Mouse (Mus musculus) liver, embryonic 12.5 days (tissue): ENCODE data around the gene Arhgap1. TPM values are rescaled to one million over a fixed set of nuclear protein-coding genes. Genes with fewer than 3 reads are reported as not detected.
"Not testable (repeated sequence)": the region's sequence is repeated elsewhere in the genome, so short reads cannot be mapped to it uniquely, and the experiment has no call there.

Source experiments
- ATAC-seq: fragments of 200-750 bp; cut with Nextera tagmentation; 2 replicates; pipeline ENCODE4 v1.8.0; 2017; ENCODE audit warnings: moderate number of reproducible peaks, mild to moderate bottlenecking, moderate library complexity
- H3K27ac ChIP-seq: fragments of 300-500 bp; sonication (generic); 2 replicates; pipeline ENCODE4 v1.5.1; 2016; ENCODE audit warnings: mild to moderate bottlenecking
- H3K27me3 ChIP-seq: fragments of 300-500 bp; sonication (generic); replicated peaks from 2 replicates; pipeline ENCODE4 v1.6.1; 2016; ENCODE audit warnings: mild to moderate bottlenecking, moderate library complexity
- H3K36me3 ChIP-seq: fragments of 300-500 bp; sonication (generic); 2 replicates; pipeline ENCODE4 v1.6.1; 2016; ENCODE audit warnings: mild to moderate bottlenecking, moderate library complexity
- H3K4me1 ChIP-seq: fragments of 300-500 bp; sonication (generic); 2 replicates; pipeline ENCODE4 v1.6.1; 2016
- H3K4me2 ChIP-seq: fragments of 300-500 bp; sonication (generic); 2 replicates; pipeline ENCODE4 v1.6.1; 2016; ENCODE audit warnings: mild to moderate bottlenecking, moderate library complexity
- H3K4me3 ChIP-seq: fragments of 300-500 bp; sonication (generic); 2 replicates; pipeline ENCODE4 v1.5.1; 2016; ENCODE audit warnings: mild to moderate bottlenecking, moderate library complexity
- H3K9ac ChIP-seq: fragments of 300-500 bp; sonication (generic); 2 replicates; pipeline ENCODE4 v1.6.1; 2016; ENCODE audit warnings: mild to moderate bottlenecking, moderate library complexity
- H3K9me3 ChIP-seq: fragments of 300-500 bp; sonication (generic); replicated peaks from 2 replicates; pipeline ENCODE4 v1.6.1; 2016; ENCODE audit warnings: mild to moderate bottlenecking, moderate library complexity
- WGBS: fragments of 180-500 bp; shearing (Covaris S2); methylation state at CpG from one replicate; pipeline ENCODE4 v1.1.7; 2016; ENCODE audit not compliant: insufficient replicate concordance; 5-methylcytosine and 5-hydroxymethylcytosine counted together
- polyA plus RNA-seq: library from polyadenylated mRNA; unstranded; fragments of >200 nt; fragmentation: Nextera tagmentation; extraction: Ambion mirVana; gene quantifications from 2 replicates; pipeline ENCODE4 v1.2.1, GENCODE M21; 2016

Arhgap1 gene
- polyA plus RNA-seq: 59.8 and 66.1 TPM in 2 replicates

- H3K9ac ChIP-seq: peak within 1 kb of the TSS; percentile 86
- H3K36me3 ChIP-seq: peaks cover 65% of the 10 kb centered on the region
- peaks cover 42% of the 10 kb centered on the region for H3K4me1 ChIP-seq
- no peaks in the 10 kb centered on the region for H3K9me3 ChIP-seq
- ATAC-seq: peak; percentile 91
- H3K27ac ChIP-seq: peak within 1 kb of the TSS; percentile 88
- H3K4me2 ChIP-seq: peak within 1 kb of the TSS; percentile 94
- H3K4me3 ChIP-seq: peak within 1 kb of the TSS; percentile 81
- H3K27me3 ChIP-seq: no peaks in the 10 kb centered on the region
- WGBS: under 1% methylated on average over 44 of the region's 44 CpGs
Measured at GRCm38 (mm10) chr2:91649553-91650359, at the start of gene Arhgap1, which contains the start of gene Zfp408. Arhgap1 (plus strand) TSS chr2:91649860. Zfp408 (minus strand) TSS chr2:91649791.

- Histone ChIP-seq H3K9me3 (no peaks in the 10 kb centered on the region), H3K4me2 (no peak overlapping the region), H3K27ac (no peak overlapping the region), H3K9ac (no peak overlapping the region), H3K4me1 (no peaks in the 10 kb centered on the region), H3K36me3 (peaks cover 95% of the 10 kb centered on the region), H3K4me3 (no peak overlapping the region), H3K27me3 (no peaks in the 10 kb centered on the region)
- ATAC-seq: no peak
- WGBS: 89% methylated on average over 4 of the region's 4 CpGs
Measured at GRCm38 (mm10) chr2:91600475-91600874, 49.2 kb upstream of the Arhgap1 start.

DNA sequence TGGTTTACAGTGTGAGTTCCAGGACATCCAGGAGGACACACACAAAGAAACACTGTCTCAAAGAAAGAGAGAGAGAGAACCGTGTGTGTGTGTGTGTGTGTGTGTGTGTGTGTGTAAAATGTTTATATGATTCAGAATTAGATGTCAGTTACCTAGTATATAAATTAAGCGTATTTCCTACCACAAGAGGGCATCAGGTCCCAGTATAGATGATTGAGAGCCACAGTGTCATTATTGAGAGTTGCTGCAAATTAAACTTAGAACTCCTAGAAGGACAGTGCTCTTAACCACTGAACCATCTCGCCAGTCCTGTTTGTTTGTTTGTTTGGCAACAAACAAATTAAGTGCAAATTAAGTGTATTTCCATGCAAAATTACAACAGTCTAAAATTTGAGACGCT is 47.3 kb upstream of the Arhgap1 start:
- Histone ChIP-seq H3K9me3 (no peaks in the 10 kb centered on the region), H3K9ac (no peak overlapping the region), H3K36me3 (peaks cover 94% of the 10 kb centered on the region), H3K27ac (no peak overlapping the region), H3K4me2 (no peak overlapping the region), H3K27me3 (no peaks in the 10 kb centered on the region), H3K4me3 (no peak overlapping the region), H3K4me1 (no peaks in the 10 kb centered on the region)
- ATAC-seq: no peak
- WGBS: 75% methylated on average over 4 of the region's 4 CpGs

DNA sequence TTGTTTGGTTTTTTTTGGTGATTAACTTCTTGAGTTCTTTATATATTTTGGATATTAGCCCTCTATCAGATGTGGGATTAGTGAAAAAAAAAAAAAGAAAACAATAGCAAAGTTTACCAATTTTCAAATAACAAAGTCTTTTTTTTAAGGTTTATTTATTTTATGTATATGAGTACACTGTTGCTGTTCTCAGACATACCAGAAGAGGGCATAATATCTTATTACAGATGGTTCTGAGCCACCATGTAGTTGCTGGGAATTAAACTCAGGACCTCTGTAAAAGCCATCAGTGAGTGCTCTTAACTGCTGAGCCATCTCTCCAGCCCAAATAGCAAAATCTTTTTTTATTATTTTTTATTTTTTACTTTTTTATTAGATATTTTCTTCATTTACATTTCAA is 40.3 kb upstream of the Arhgap1 start:
- not testable (repeated sequence) for H3K4me2 ChIP-seq, H3K27ac ChIP-seq, H3K4me3 ChIP-seq, ATAC-seq, H3K4me1 ChIP-seq, H3K9me3 ChIP-seq, H3K9ac ChIP-seq, H3K27me3 ChIP-seq
- H3K36me3 ChIP-seq: peaks cover 87% of the 10 kb centered on the region

GRCm38 (mm10) chr2:91622356-91622755 is 27.3 kb upstream of the Arhgap1 start:
- H3K27ac ChIP-seq: no peak overlapping the region
- H3K36me3 ChIP-seq: peaks cover 77% of the 10 kb centered on the region
- 90% methylated on average over 5 of the region's 5 CpGs for WGBS
- H3K9me3 ChIP-seq: no peaks in the 10 kb centered on the region
- no peak overlapping the region for H3K4me3 ChIP-seq
- H3K9ac ChIP-seq: no peak overlapping the region
- 0 out of 2 replicates have a peak, but pooled peaks cover under 1% of the 10 kb centered on the region for H3K27me3 ChIP-seq
- ATAC-seq: no peak
- no peak overlapping the region for H3K4me2 ChIP-seq
- H3K4me1 ChIP-seq: no peaks in the 10 kb centered on the region

GRCm38 (mm10) chr2:91623366-91623765 is 26.3 kb upstream of the Arhgap1 start:
- not testable (repeated sequence) for H3K27ac ChIP-seq, H3K4me3 ChIP-seq, H3K9ac ChIP-seq, H3K9me3 ChIP-seq, H3K27me3 ChIP-seq, ATAC-seq, H3K4me2 ChIP-seq, H3K4me1 ChIP-seq
- 91% methylated on average over 7 of the region's 7 CpGs for WGBS
- H3K36me3 ChIP-seq: peaks cover 67% of the 10 kb centered on the region

- 62% methylated on average over 5 of the region's 5 CpGs for WGBS
Measured at GRCm38 (mm10) chr2:91627486-91627885, 22.2 kb upstream of the Arhgap1 start.

DNA sequence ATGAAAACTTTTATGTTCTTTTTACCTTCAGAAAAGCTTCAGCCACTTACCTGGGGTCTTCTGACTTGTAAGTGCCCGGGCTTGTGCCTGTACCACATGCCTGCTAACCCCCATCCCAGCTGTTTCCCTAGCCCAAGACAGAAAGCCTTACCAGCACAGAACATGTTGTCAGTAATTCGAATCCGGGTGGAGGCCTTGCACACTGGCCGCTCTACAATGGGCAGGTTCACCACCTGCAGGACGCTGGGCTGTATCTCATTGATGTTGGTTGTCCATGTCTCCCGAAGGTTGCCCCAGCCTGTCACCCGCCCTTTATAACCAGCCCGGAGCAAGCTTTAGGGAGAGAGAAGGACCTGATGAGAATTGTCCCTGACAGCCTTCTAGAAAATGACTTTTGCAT is 21.5 kb upstream of the Arhgap1 start:
- H3K4me3 ChIP-seq: no peak overlapping the region
- WGBS: 85% methylated on average over 8 of the region's 8 CpGs
- H3K4me2 ChIP-seq: no peak overlapping the region
- H3K27me3 ChIP-seq: peaks cover 9% of the 10 kb centered on the region; the same call in 1 of the 2 replicates
- H3K9ac ChIP-seq: no peak overlapping the region
- no peak overlapping the region for H3K27ac ChIP-seq
- no peak for ATAC-seq
- H3K4me1 ChIP-seq: no peaks in the 10 kb centered on the region
- peaks cover 19% of the 10 kb centered on the region for H3K36me3 ChIP-seq
- H3K9me3 ChIP-seq: no peaks in the 10 kb centered on the region

More at GRCm38 (mm10) chr2:91627486-91627885, 22.2 kb upstream of the Arhgap1 start:
- Histone ChIP-seq H3K4me2 (no peak overlapping the region), H3K4me3 (no peak overlapping the region), H3K4me1 (no peaks in the 10 kb centered on the region), H3K27ac (no peak overlapping the region), H3K9ac (no peak overlapping the region), H3K27me3 (peaks cover 9% of the 10 kb centered on the region; the same call in 1 of the 2 replicates), H3K9me3 (no peaks in the 10 kb centered on the region), H3K36me3 (peaks cover 26% of the 10 kb centered on the region)
- ATAC-seq: no peak

DNA sequence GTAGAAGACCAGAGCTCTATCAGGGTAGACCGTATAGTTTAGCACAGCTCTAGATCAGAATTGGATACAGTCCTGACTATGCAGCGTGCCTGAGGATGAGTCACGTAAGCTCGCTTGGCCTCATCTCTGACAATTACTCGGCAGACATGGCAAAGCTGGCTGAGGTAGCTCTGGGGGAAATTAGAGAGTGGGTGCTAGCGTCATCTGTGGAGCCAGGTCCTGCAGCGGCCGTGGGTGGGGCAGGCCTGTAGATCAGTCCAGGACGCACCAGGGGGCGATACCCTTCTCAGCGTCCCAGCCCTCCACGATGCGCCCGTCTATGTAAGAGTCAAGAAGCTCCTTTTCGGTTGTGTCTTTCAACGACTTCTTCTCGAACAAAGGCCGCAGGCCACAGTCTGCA is 20.0 kb upstream of the Arhgap1 start:
- WGBS: 72% methylated on average over 18 of the region's 18 CpGs
- H3K4me1 ChIP-seq: peaks cover 12% of the 10 kb centered on the region
- H3K27me3 ChIP-seq: peaks cover 9% of the 10 kb centered on the region; the same call in 1 of the 2 replicates
- H3K4me3 ChIP-seq: no peak overlapping the region
- no peak overlapping the region for H3K9ac ChIP-seq
- peaks cover 4% of the 10 kb centered on the region; the same call in 1 of the 2 replicates for H3K36me3 ChIP-seq
- H3K27ac ChIP-seq: no peak overlapping the region
- no peak overlapping the region for H3K4me2 ChIP-seq
- ATAC-seq: no peak
- no peaks in the 10 kb centered on the region for H3K9me3 ChIP-seq

GRCm38 (mm10) chr2:91630384-91630783 is 19.3 kb upstream of the Arhgap1 start:
- no peak for ATAC-seq
- H3K4me2 ChIP-seq: no peak overlapping the region
- no peak overlapping the region for H3K9ac ChIP-seq
- H3K9me3 ChIP-seq: no peaks in the 10 kb centered on the region
- peaks cover 9% of the 10 kb centered on the region; the same call in 1 of the 2 replicates for H3K27me3 ChIP-seq
- H3K27ac ChIP-seq: no peak overlapping the region
- H3K36me3 ChIP-seq: 0 out of 2 replicates have a peak, but pooled peaks cover under 1% of the 10 kb centered on the region
- 79% methylated on average over 12 of the region's 12 CpGs for WGBS
- peaks cover 19% of the 10 kb centered on the region for H3K4me1 ChIP-seq
- no peak overlapping the region for H3K4me3 ChIP-seq

GRCm38 (mm10) chr2:91631826-91632225 is 17.8 kb upstream of the Arhgap1 start:
- WGBS: 74% methylated on average over 5 of the region's 5 CpGs
- ATAC-seq: no peak
- Histone ChIP-seq H3K27me3 (peaks cover 9% of the 10 kb centered on the region; the same call in 1 of the 2 replicates), H3K9ac (no peak overlapping the region), H3K4me1 (peaks cover 33% of the 10 kb centered on the region), H3K4me3 (no peak overlapping the region), H3K4me2 (no peak overlapping the region), H3K27ac (no peak overlapping the region), H3K9me3 (no peaks in the 10 kb centered on the region), H3K36me3 (no peaks in the 10 kb centered on the region)

DNA sequence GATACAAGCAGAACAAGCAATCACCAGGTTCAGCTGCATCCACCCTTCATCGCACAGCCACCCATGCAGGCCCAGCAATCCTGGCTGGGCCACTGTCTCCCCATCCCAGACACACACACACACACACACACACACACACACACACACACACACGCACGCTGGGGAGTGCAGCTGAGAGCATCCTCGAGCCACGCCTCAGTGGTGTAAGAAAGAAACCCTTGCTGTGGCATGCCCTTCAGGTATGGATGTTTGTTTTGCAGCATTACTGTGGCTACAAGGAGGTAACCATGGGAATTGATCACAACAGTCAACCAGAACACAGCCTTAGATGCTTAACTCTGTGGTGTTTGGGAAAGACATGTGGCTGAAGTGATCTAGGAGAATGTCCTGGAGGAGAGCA is 17.3 kb upstream of the Arhgap1 start:
- Histone ChIP-seq H3K9ac (no peak overlapping the region), H3K4me1 (peaks cover 37% of the 10 kb centered on the region), H3K27me3 (peaks cover 9% of the 10 kb centered on the region; the same call in 1 of the 2 replicates), H3K9me3 (no peaks in the 10 kb centered on the region), H3K4me3 (no peak overlapping the region), H3K27ac (no peak overlapping the region), H3K4me2 (no peak overlapping the region), H3K36me3 (no peaks in the 10 kb centered on the region)
- 73% methylated on average over 5 of the region's 5 CpGs for WGBS
- ATAC-seq: no peak
